8 mouse cellular contexts compared by ENCODE assay signal in genomic region chr15:25269345-25269996, GRCm38 (mm10).
DNase-seq lines count a peak whose midpoint lies in the region; TF ChIP-seq lines count a peak whose summit lies in the region.

No protein-coding gene starts in this region.

- no peaks in the 10 kb centered on the region for H3K36me3 ChIP-seq in liver, adult 2 months (ENCODE audit: control insufficient read depth, insufficient read depth, low read length)
- no peaks in the 10 kb centered on the region for H3K36me3 ChIP-seq in splenic B cell, adult 2 months (ENCODE audit: control insufficient read depth, insufficient read depth, low read length, poor library complexity, severe bottlenecking)

- peak; percentile 15 for DNase-seq in kidney, adult 9 months
- DNase-seq in kidney, postnatal 25 days: no peak
- peak; percentile 77 for DNase-seq in CD4-positive, CD25-positive, alpha-beta regulatory T cell, adult 2 months (ENCODE audit: low read depth, low spot score)
- peak; percentile 6 for DNase-seq in c-Kit-positive CD71-positive TER-119-positive erythroid progenitor cells, embryonic 14.5 days (ENCODE audit: low spot score)
- peak; percentile 50 for DNase-seq in liver, adult 2 months (ENCODE audit: extremely low read depth, low read depth, low spot score)
- DNase-seq in splenic B cell, adult 2 months (ENCODE audit: low read depth, low spot score): peak; percentile 58
- DNase-seq in right cerebral cortex, postnatal 25 days: no peak
- no peak for DNase-seq in kidney, adult 11 months

- H3K79me2 ChIP-seq in liver, adult 2 months (ENCODE audit: control insufficient read depth, insufficient read depth, low read length): no peaks in the 10 kb centered on the region

- no peaks in the 10 kb centered on the region for H3K4me1 ChIP-seq in liver, adult 2 months (ENCODE audit: control insufficient read depth, insufficient read depth, low read length)

- TF ChIP-seq POLR2A in liver, adult 2 months (IDR thresholded peaks at IDR 0.05; ENCODE audit: extremely low read depth, insufficient read depth, low read length): no peak

- no peak overlapping the region for H3K4me3 ChIP-seq in liver, adult 2 months (ENCODE audit: insufficient read depth, low read depth, low read length)

- WGBS in liver, adult 2 months: 9% methylated on average over 12 of the region's 12 CpGs

- peak overlapping the region; percentile 41; the same call in 1 of the 2 replicates for H3K27ac ChIP-seq in liver, adult 2 months (replicated peaks; ENCODE audit: insufficient read depth, low read depth, low read length)

- no peaks in the 10 kb centered on the region for H3K27me3 ChIP-seq in liver, adult 2 months (ENCODE audit: control insufficient read depth, insufficient read depth, low read length)
- no peaks in the 10 kb centered on the region; the same call in 1 of the 2 replicates for H3K27me3 ChIP-seq in splenic B cell, adult 2 months (ENCODE audit: control insufficient read depth, insufficient read depth, low read length, poor library complexity, severe bottlenecking)

- no peak for TF ChIP-seq CTCF in liver, adult 2 months (IDR thresholded peaks at IDR 0.05; ENCODE audit: low read depth, low read length)

- H3K9ac ChIP-seq in liver, adult 2 months (ENCODE audit: low read depth, low read length): no peak overlapping the region

Comparison
In these comparisons a context has a peak if more than half of its experiments do, and no peak if none do; other contexts are left out.
1. DNase-seq: peak in kidney, adult 9 months (single experiment), CD4-positive, CD25-positive, alpha-beta regulatory T cell, adult 2 months (single experiment), c-Kit-positive CD71-positive TER-119-positive erythroid progenitor cells, embryonic 14.5 days (single experiment), liver, adult 2 months (single experiment) and splenic B cell, adult 2 months (single experiment); none in kidney, postnatal 25 days (0 of 2), right cerebral cortex, postnatal 25 days (single experiment) and kidney, adult 11 months (single experiment).